Mouse (Mus musculus) c-Kit-negative CD71-positive TER-119-positive erythroid progenitor cells, embryonic 14.5 days (primary cell): ENCODE measurements around the gene Gm28308.

ENCODE experiments used
- DNase-seq: peaks from one replicate; pipeline ENCODE4 v3.0.0-alpha.2; 2013; ENCODE audit warnings: low read depth, low spot score

Gene Gm28308

GRCm38 (mm10) chr6:52232568-52232965 lies 19.4 kb upstream of the Gm28308 start:
- no peak for DNase-seq

- no peak for DNase-seq
Observed at GRCm38 (mm10) chr6:52231885-52232567, 18.9 kb upstream of the Gm28308 start.

GRCm38 (mm10) chr6:52230516-52231165 lies 17.5 kb upstream of the Gm28308 start, which contains the start of gene Hoxa9:
Gene Hoxa9 (minus strand): TSS chr6:52231089.
- DNase-seq, result no peak

- DNase-seq, result no peak
Observed at GRCm38 (mm10) chr6:52229558-52230416, 16.6 kb upstream of the Gm28308 start.

- no peak for DNase-seq
Observed at GRCm38 (mm10) chr6:52228475-52229465, 15.6 kb upstream of the Gm28308 start.

GRCm38 (mm10) chr6:52227470-52228222 lies 14.5 kb upstream of the Gm28308 start:
- no peak for DNase-seq

GRCm38 (mm10) chr6:52226569-52227257 lies 13.6 kb upstream of the Gm28308 start:
- DNase-seq, result no peak

GRCm38 (mm10) chr6:52225612-52226568 lies 12.8 kb upstream of the Gm28308 start:
- DNase-seq, result no peak

- DNase-seq, result no peak
Observed at GRCm38 (mm10) chr6:52224895-52225611, 11.9 kb upstream of the Gm28308 start.

- no peak for DNase-seq
Observed at GRCm38 (mm10) chr6:52223939-52224760, 11.0 kb upstream of the Gm28308 start.

GRCm38 (mm10) chr6:52222729-52223128 lies 9.6 kb upstream of the Gm28308 start:
- DNase-seq, result no peak

- no peak for DNase-seq
Observed at GRCm38 (mm10) chr6:52221993-52222685, 9.0 kb upstream of the Gm28308 start.

GRCm38 (mm10) chr6:52221337-52221992 lies 8.3 kb upstream of the Gm28308 start, which contains the start of gene Hoxa7:
Gene Hoxa7 (minus strand): TSS chr6:52221854.
- DNase-seq, result no peak

- DNase-seq, result no peak
Observed at GRCm38 (mm10) chr6:52220865-52221310, 7.7 kb upstream of the Gm28308 start.

- no peak for DNase-seq
Observed at GRCm38 (mm10) chr6:52220003-52220864, 7.1 kb upstream of the Gm28308 start.
